Mouse (Mus musculus) ES-E14 (cell line): Measurements from ENCODE around the gene Ctse. TPM values are rescaled to one million over a fixed set of nuclear protein-coding genes. Genes with fewer than 3 reads are reported as not detected.

Experiments used
- DNase-seq: peaks from one replicate; pipeline ENCODE4 v3.0.0-alpha.2; 2013; ENCODE audit warnings: low read depth, low spot score
- H3K27ac ChIP-seq: 2 replicates; pipeline ENCODE4 v1.5.1; 2012; ENCODE audit warnings: low read depth, mild to moderate bottlenecking, low read length, moderate library complexity, mixed read lengths; ENCODE audit not compliant: poor library complexity, insufficient read depth, severe bottlenecking
- H3K36me3 ChIP-seq: 2 replicates; pipeline ENCODE4 v1.6.1; 2012; ENCODE audit warnings: mild to moderate bottlenecking, low read length, moderate library complexity, mixed read lengths; ENCODE audit not compliant: control insufficient read depth, poor library complexity, insufficient read depth, severe bottlenecking
- H3K4me1 ChIP-seq, 2 experiments: fragments of 150-350 bp in 1 of 2; sonication (generic) in 1 of 2; 2 replicates each; pipeline ENCODE4 v1.6.1; 2012; ENCODE audit warnings: low read length in 2 of 2, mild to moderate bottlenecking in 1 of 2, mixed read lengths in 1 of 2; ENCODE audit not compliant: control insufficient read depth in 2 of 2, insufficient read depth in 2 of 2, poor library complexity in 1 of 2
- H3K4me3 ChIP-seq, 2 experiments: fragments of 150-350 bp in 1 of 2; sonication (generic) in 1 of 2; 2 replicates each; pipeline ENCODE4 v1.5.1; 2012; ENCODE audit warnings: low read length in 2 of 2, low read depth in 1 of 2, mild to moderate bottlenecking in 1 of 2, mixed read lengths in 1 of 2; ENCODE audit not compliant: insufficient read depth in 1 of 2, poor library complexity in 1 of 2, severe bottlenecking in 1 of 2
- H3K9ac ChIP-seq: 2 replicates; pipeline ENCODE4 v1.6.1; 2012; ENCODE audit warnings: low read depth, mild to moderate bottlenecking, low read length, mixed read lengths; ENCODE audit not compliant: poor library complexity, insufficient read depth, severe bottlenecking
- H3K9me3 ChIP-seq: fragments of 150-350 bp; sonication (generic); 2 replicates; pipeline ENCODE4 v1.6.1; 2012; ENCODE audit warnings: low read depth, mild to moderate bottlenecking, low read length; ENCODE audit not compliant: control insufficient read depth, insufficient read depth
- CHD2 ChIP-seq: IDR thresholded peaks from 2 replicates; pipeline ENCODE4 v1.6.1; 2014; ENCODE audit warnings: mild to moderate bottlenecking, low read depth, low read length, inconsistent platforms
- HCFC1 ChIP-seq: IDR thresholded peaks from 2 replicates; pipeline ENCODE4 v1.6.1; 2012; ENCODE audit warnings: low read length, inconsistent platforms, borderline replicate concordance; ENCODE audit not compliant: insufficient read depth
- MAFK ChIP-seq: IDR thresholded peaks from 2 replicates; pipeline ENCODE4 v1.6.1; 2014; ENCODE audit warnings: mild to moderate bottlenecking, low read depth, low read length, inconsistent platforms; ENCODE audit not compliant: insufficient read depth
- ZC3H11A ChIP-seq: IDR thresholded peaks from 2 replicates; pipeline ENCODE4 v1.6.1; 2012; ENCODE audit warnings: low read depth, mild to moderate bottlenecking, inconsistent platforms, low read length, borderline replicate concordance
- ZNF384 ChIP-seq: IDR thresholded peaks from 2 replicates; pipeline ENCODE4 v1.6.1; 2012; ENCODE audit warnings: low read depth, low read length, inconsistent platforms
- in situ Hi-C, 2 experiments: fragments of 600-800 bp; cut with MboI; formaldehyde crosslinking; loops; one replicate each; pipeline ENCODE4 v1.15.1; 2025; ENCODE audit warnings: low sequenced_read_pairs in 2 of 2, inconsistent platforms in 1 of 2; ENCODE audit not compliant: unreplicated experiment in 2 of 2
- total RNA-seq: library from RNA; depleted of rRNA; stranded (reverse); fragments of 300-350 nt; gene quantifications from 2 replicates; pipeline ENCODE4 v1.2.3, GENCODE M21; 2012

Gene Ctse
- total RNA-seq, 1 experiment, result not detected

DNA sequence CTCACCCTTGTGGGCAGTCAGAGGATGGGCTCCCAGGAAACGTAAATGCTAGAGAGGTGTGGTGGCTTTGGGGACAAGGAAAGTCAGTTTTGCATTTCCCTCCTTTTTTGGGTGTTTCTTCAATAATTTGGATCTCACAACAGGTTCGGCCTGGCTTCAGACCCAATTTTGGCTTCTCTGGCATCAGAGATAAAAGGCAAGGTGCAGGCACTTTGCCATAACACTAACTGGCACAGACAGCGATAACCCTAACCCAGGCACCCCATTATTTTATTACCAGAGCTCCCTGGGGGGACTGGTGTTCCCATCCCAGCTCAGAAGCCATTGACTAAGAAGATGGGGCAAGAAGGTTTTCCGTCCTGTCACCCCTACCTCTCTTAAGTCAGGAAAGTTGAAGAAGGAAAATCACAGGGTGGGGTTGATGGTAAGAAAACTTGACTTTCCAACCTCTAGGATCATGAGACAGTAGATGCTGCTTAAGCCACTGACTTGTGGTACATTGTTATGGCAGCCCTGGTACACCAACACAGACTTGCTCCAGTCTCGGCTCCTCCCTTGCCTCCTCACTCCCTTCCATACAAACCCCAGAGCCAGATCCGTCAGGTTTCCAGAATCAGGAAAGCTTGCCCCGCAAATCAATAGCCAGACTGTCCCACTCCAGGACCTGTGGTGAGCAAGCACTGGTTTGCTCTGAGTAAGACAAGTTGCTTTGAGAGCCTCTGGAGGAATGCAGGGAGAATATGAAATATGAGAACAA, 22.8 kb downstream of the Ctse start:
- Histone ChIP-seq H3K4me3 (no peak overlapping the region), H3K36me3 (no peaks in the 10 kb centered on the region), H3K9me3 (no peaks in the 10 kb centered on the region), H3K27ac (no peak overlapping the region), H3K4me1 (no peaks in the 10 kb centered on the region), H3K9ac (no peak overlapping the region)
- no peak for DNase-seq
- TF ChIP-seq HCFC1, result no peak
- TF ChIP-seq ZNF384, result no peak
- no peak for TF ChIP-seq CHD2
- TF ChIP-seq ZC3H11A, result no peak
- TF ChIP-seq MAFK, result no peak
- in situ Hi-C loops, result no loop called here

DNA sequence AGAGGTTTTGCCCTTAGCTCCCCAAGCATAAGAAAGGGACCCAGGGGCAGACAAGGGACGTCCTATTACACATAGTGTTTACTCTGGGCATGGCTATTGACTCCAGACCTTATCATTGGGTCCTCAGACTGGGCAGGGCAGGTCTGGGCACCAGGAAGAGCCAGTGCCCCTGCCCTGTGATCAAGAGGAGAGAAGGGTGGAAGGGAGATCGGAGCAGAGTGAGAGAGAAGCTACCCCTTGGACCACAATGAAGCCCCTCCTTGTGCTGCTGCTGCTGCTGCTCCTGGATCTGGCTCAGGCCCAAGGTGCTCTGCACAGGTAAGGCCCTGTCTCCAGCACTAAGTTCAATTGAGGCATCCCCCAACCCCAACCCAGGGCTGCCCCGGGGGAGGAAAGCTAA, 23.6 kb downstream of the Ctse start:
- TF ChIP-seq CHD2 (no peak), ZNF384 (no peak), HCFC1 (no peak), ZC3H11A (no peak), MAFK (no peak)
- Histone ChIP-seq H3K36me3 (no peaks in the 10 kb centered on the region), H3K4me1 (no peaks in the 10 kb centered on the region), H3K4me3 (no peak overlapping the region), H3K27ac (no peak overlapping the region), H3K9me3 (no peaks in the 10 kb centered on the region), H3K9ac (no peak overlapping the region)
- no peak for DNase-seq
- in situ Hi-C loops, result no loop called here

GRCm38 (mm10) chr1:131663286-131663995, 25.3 kb downstream of the Ctse start:
- in situ Hi-C loops, result no loop called here
- Histone ChIP-seq H3K9me3 (no peaks in the 10 kb centered on the region), H3K27ac (no peak overlapping the region), H3K4me3 (no peak overlapping the region), H3K4me1 (no peaks in the 10 kb centered on the region), H3K36me3 (no peaks in the 10 kb centered on the region), H3K9ac (no peak overlapping the region)
- no peak for DNase-seq
- no peak for TF ChIP-seq ZC3H11A
- no peak for TF ChIP-seq ZNF384
- TF ChIP-seq CHD2, result no peak
- TF ChIP-seq HCFC1, result no peak
- TF ChIP-seq MAFK, result no peak

DNA sequence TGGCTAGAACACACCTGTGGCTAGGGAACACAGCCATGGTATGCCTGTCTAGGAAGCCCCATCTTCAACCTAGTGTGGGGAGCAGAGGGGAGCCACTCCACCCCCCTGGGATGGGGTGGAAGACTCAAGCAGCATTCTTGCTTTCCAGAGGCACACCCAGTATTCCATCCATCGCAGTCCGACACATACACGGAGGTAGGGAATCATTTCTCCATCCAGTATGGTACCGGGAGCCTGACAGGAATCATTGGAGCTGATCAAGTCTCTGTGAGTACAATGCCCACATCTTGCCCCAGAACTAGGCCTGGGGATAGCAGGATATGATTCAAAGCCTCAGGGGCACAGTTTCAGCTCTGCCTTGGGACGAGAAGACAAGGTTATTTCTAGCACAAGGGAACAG, 26.0 kb downstream of the Ctse start:
- Histone ChIP-seq H3K36me3 (no peaks in the 10 kb centered on the region), H3K9me3 (no peaks in the 10 kb centered on the region), H3K4me1 (no peaks in the 10 kb centered on the region), H3K9ac (no peak overlapping the region), H3K27ac (no peak overlapping the region), H3K4me3 (no peak overlapping the region)
- TF ChIP-seq MAFK (no peak), ZC3H11A (no peak), HCFC1 (no peak), ZNF384 (no peak), CHD2 (no peak)
- no peak for DNase-seq
- in situ Hi-C loops, result no loop called here
